Mouse (Mus musculus) midbrain, embryonic 11.5 days (tissue): ENCODE measurements at regions not wholly inside any gene's neighbourhood (a gene's known extent, or its start where the extent isn't known, plus 50 kb on each side); places are given as distances from the start of the nearest gene placed in this dataset.

Experiments used
- ATAC-seq: fragments of 200-750 bp; cut with Nextera tagmentation; 2 replicates; pipeline ENCODE4 v1.8.0; 2017; ENCODE audit warnings: moderate TSS enrichment, moderate library complexity; ENCODE audit not compliant: low FRiP score
- DNase-seq: peaks from one replicate; pipeline ENCODE4 v3.0.0; 2015; ENCODE audit warnings: low spot score; ENCODE audit errors: missing footprints
- H3K27ac ChIP-seq: fragments of 300-500 bp; sonication (generic); 2 replicates; pipeline ENCODE4 v1.5.1; 2014; ENCODE audit warnings: low read depth, low read length
- H3K27me3 ChIP-seq: fragments of 300-500 bp; sonication (generic); 2 replicates; pipeline ENCODE4 v1.6.1; 2014; ENCODE audit warnings: mild to moderate bottlenecking, low read length, moderate library complexity, mixed read lengths; ENCODE audit not compliant: control insufficient read depth, insufficient read depth
- H3K36me3 ChIP-seq: fragments of 300-500 bp; sonication (generic); 2 replicates; pipeline ENCODE4 v1.6.1; 2014; ENCODE audit warnings: mild to moderate bottlenecking, low read length, moderate library complexity, mixed read lengths; ENCODE audit not compliant: control insufficient read depth, insufficient read depth
- H3K4me1 ChIP-seq: fragments of 300-500 bp; sonication (generic); 2 replicates; pipeline ENCODE4 v1.6.1; 2014; ENCODE audit warnings: low read length; ENCODE audit not compliant: control insufficient read depth, insufficient read depth
- H3K4me2 ChIP-seq: fragments of 300-500 bp; sonication (generic); 2 replicates; pipeline ENCODE4 v1.6.1; 2014; ENCODE audit warnings: mild to moderate bottlenecking, moderate library complexity
- H3K4me3 ChIP-seq: fragments of 300-500 bp; sonication (generic); 2 replicates; pipeline ENCODE4 v1.5.1; 2014; ENCODE audit warnings: low read depth, low read length
- H3K9ac ChIP-seq: fragments of 300-500 bp; sonication (generic); 2 replicates; pipeline ENCODE4 v1.6.1; 2014; ENCODE audit warnings: low read length
- H3K9me3 ChIP-seq: fragments of 300-500 bp; sonication (generic); 2 replicates; pipeline ENCODE4 v1.6.1; 2016; ENCODE audit warnings: low read length; ENCODE audit not compliant: control insufficient read depth
- WGBS: fragments of 180-500 bp; shearing (Covaris S2); extraction: QIAGEN DNeasy Blood & Tissue Kit; methylation state at CpG from one replicate; pipeline ENCODE4 v1.1.7; 2014; 5-methylcytosine and 5-hydroxymethylcytosine counted together

GRCm38 (mm10) chr2:82698417-82698988 lies 244.9 kb upstream of the Fsip2 start:
- Histone ChIP-seq H3K9me3 (no peaks in the 10 kb centered on the region), H3K4me2 (no peak overlapping the region), H3K4me1 (no peaks in the 10 kb centered on the region; the same call in 1 of the 2 replicates), H3K9ac (no peak overlapping the region), H3K4me3 (no peak overlapping the region), H3K27me3 (no peaks in the 10 kb centered on the region), H3K27ac (no peak overlapping the region; the same call in 1 of the 2 replicates), H3K36me3 (no peaks in the 10 kb centered on the region)
- DNase-seq (no peak), ATAC-seq (0 out of 2 replicates have a peak, but pooled peaks have one; percentile 24)
- WGBS = 38% methylated on average over 8 of the region's 8 CpGs

GRCm38 (mm10) chr2:82701851-82702250 lies 241.6 kb upstream of the Fsip2 start:
- DNase-seq = no peak
- Histone ChIP-seq H3K36me3 (no peaks in the 10 kb centered on the region), H3K9me3 (no peaks in the 10 kb centered on the region), H3K27me3 (no peaks in the 10 kb centered on the region), H3K4me3 (no peak overlapping the region), H3K27ac (no peak overlapping the region), H3K9ac (no peak overlapping the region), H3K4me2 (no peak overlapping the region), H3K4me1 (no peaks in the 10 kb centered on the region; the same call in 1 of the 2 replicates)
- 83% methylated on average over 2 of the region's 2 CpGs for WGBS
- no peak for ATAC-seq

GRCm38 (mm10) chr2:82715773-82716172 lies 227.7 kb upstream of the Fsip2 start:
- Histone ChIP-seq H3K36me3 (no peaks in the 10 kb centered on the region), H3K27ac (no peak overlapping the region), H3K27me3 (no peaks in the 10 kb centered on the region), H3K4me3 (no peak overlapping the region), H3K9me3 (no peaks in the 10 kb centered on the region), H3K9ac (no peak overlapping the region), H3K4me2 (no peak overlapping the region), H3K4me1 (no peaks in the 10 kb centered on the region)
- WGBS = 71% methylated on average over 3 of the region's 3 CpGs
- no peak for DNase-seq
- no peak for ATAC-seq
